Mouse (Mus musculus): ENCODE results near the gene Tnni1. TPM values are rescaled to one million over a fixed set of nuclear protein-coding genes. Genes with fewer than 3 reads are reported as not detected.

Tnni1 gene
- total and polyA plus RNA-seq, 2 experiments from 2014 or later = 4,392 to 4,592 TPM

DNA sequence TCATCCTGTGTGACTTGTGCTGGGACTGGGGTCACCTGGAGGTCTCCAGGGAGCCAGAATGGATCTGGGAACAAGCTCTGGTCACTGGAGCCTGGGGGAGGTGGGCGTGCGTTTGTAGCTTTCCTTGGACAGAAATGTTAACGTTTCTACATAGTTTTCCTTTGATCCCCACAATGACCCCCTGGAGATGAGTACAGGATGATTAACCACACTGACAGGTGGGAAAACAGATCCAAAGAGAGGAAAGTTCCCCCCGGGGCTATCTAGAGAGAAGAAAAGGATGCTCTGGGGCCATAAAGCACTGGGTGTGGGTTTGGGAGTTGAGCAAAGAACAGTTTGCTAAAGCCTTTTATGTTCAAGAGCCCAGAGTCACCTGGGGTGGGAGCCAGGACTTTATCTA, 1.4 kb downstream of the Tnni1 start:
- no peaks in the 10 kb centered on the region for H3K9me3 ChIP-seq (replicated peaks; ENCODE audit: control insufficient read depth, low read length)
- no peak for ATAC-seq (ENCODE audit: insufficient read depth, low read depth)
- no peaks in the 10 kb centered on the region for H3K36me3 ChIP-seq (replicated peaks; ENCODE audit: control insufficient read depth, insufficient read depth, low read length)
- H3K4me1 ChIP-seq (ENCODE audit: control insufficient read depth, insufficient read depth) = peaks cover 20% of the 10 kb centered on the region; the same call in 1 of the 2 replicates
- H3K9ac ChIP-seq (replicated peaks; ENCODE audit: low read depth, low read length) = no peak overlapping the region
- no peak overlapping the region for H3K4me2 ChIP-seq (ENCODE audit: low read depth, low read length)
- no peak overlapping the region for H3K4me3 ChIP-seq (ENCODE audit: low read depth, low read length)
- WGBS = 64% methylated on average over 4 of the region's 4 CpGs
- H3K27ac ChIP-seq (ENCODE audit: low read depth) = no peak overlapping the region
- no peak for DNase-seq (ENCODE audit: low spot score)
- 0 out of 2 replicates have a peak, but pooled peaks cover 8% of the 10 kb centered on the region for H3K27me3 ChIP-seq (ENCODE audit: control insufficient read depth, insufficient read depth, low read length)
- TF ChIP-seq CTCF (IDR thresholded peaks at IDR 0.05; ENCODE audit: low read depth) (no peak), EP300 (IDR thresholded peaks at IDR 0.05; ENCODE audit: low read depth) (no peak)

- H3K4me2 ChIP-seq (ENCODE audit: low read depth, low read length) = no peak overlapping the region
- no peak overlapping the region for H3K9ac ChIP-seq (replicated peaks; ENCODE audit: low read depth, low read length)
- TF ChIP-seq EP300 (IDR thresholded peaks at IDR 0.05; ENCODE audit: low read depth) = 0 out of 2 replicates have a peak, but pooled peaks have one; percentile 46
- peak; percentile 94 for TF ChIP-seq CTCF (IDR thresholded peaks at IDR 0.05; ENCODE audit: low read depth)
- WGBS = 12% methylated on average over 13 of the region's 13 CpGs
- no peaks in the 10 kb centered on the region for H3K9me3 ChIP-seq (replicated peaks; ENCODE audit: control insufficient read depth, low read length)
- H3K4me3 ChIP-seq (ENCODE audit: low read depth, low read length) = no peak overlapping the region
- no peaks in the 10 kb centered on the region for H3K36me3 ChIP-seq (replicated peaks; ENCODE audit: control insufficient read depth, insufficient read depth, low read length)
- ATAC-seq (ENCODE audit: insufficient read depth, low read depth) = peak; percentile 57
- peaks cover 16% of the 10 kb centered on the region; the same call in 1 of the 2 replicates for H3K4me1 ChIP-seq (ENCODE audit: control insufficient read depth, insufficient read depth)
- H3K27me3 ChIP-seq (ENCODE audit: control insufficient read depth, insufficient read depth, low read length) = 0 out of 2 replicates have a peak, but pooled peaks cover 8% of the 10 kb centered on the region
- DNase-seq (ENCODE audit: low spot score) = peak; percentile 80
- no peak overlapping the region for H3K27ac ChIP-seq (ENCODE audit: low read depth)
Observed at GRCm38 (mm10) chr1:135781220-135781619, 2.0 kb downstream of the Tnni1 start.

GRCm38 (mm10) chr1:135782816-135783215, 3.6 kb downstream of the Tnni1 start:
- Histone ChIP-seq H3K9ac (replicated peaks; ENCODE audit: low read depth, low read length) (no peak overlapping the region), H3K4me1 (ENCODE audit: control insufficient read depth, insufficient read depth) (peaks cover 12% of the 10 kb centered on the region; the same call in 1 of the 2 replicates), H3K36me3 (replicated peaks; ENCODE audit: control insufficient read depth, insufficient read depth, low read length) (no peaks in the 10 kb centered on the region), H3K9me3 (replicated peaks; ENCODE audit: control insufficient read depth, low read length) (no peaks in the 10 kb centered on the region), H3K27me3 (ENCODE audit: control insufficient read depth, insufficient read depth, low read length) (0 out of 2 replicates have a peak, but pooled peaks cover 8% of the 10 kb centered on the region), H3K27ac (ENCODE audit: low read depth) (peak overlapping the region; percentile 72), H3K4me3 (ENCODE audit: low read depth, low read length) (no peak overlapping the region), H3K4me2 (ENCODE audit: low read depth, low read length) (no peak overlapping the region)
- 45% methylated on average over 10 of the region's 10 CpGs for WGBS
- DNase-seq (ENCODE audit: low spot score) = no peak
- TF ChIP-seq CTCF (IDR thresholded peaks at IDR 0.05; ENCODE audit: low read depth) = no peak
- TF ChIP-seq EP300 (IDR thresholded peaks at IDR 0.05; ENCODE audit: low read depth) = no peak
- ATAC-seq (ENCODE audit: insufficient read depth, low read depth) = peak; percentile 37

GRCm38 (mm10) chr1:135787799-135788198, 8.6 kb downstream of the Tnni1 start:
- DNase-seq (ENCODE audit: low spot score) (no peak), ATAC-seq (ENCODE audit: insufficient read depth, low read depth) (peak; percentile 28; the same call in 1 of the 2 replicates)
- 47% methylated on average over 3 of the region's 3 CpGs for WGBS
- Histone ChIP-seq H3K27ac (ENCODE audit: low read depth) (peak overlapping the region; percentile 57), H3K4me1 (ENCODE audit: control insufficient read depth, insufficient read depth) (peaks cover 13% of the 10 kb centered on the region), H3K4me3 (ENCODE audit: low read depth, low read length) (no peak overlapping the region), H3K9ac (replicated peaks; ENCODE audit: low read depth, low read length) (no peak overlapping the region), H3K36me3 (replicated peaks; ENCODE audit: control insufficient read depth, insufficient read depth, low read length) (no peaks in the 10 kb centered on the region), H3K4me2 (ENCODE audit: low read depth, low read length) (no peak overlapping the region), H3K9me3 (replicated peaks; ENCODE audit: control insufficient read depth, low read length) (no peaks in the 10 kb centered on the region), H3K27me3 (ENCODE audit: control insufficient read depth, insufficient read depth, low read length) (no peaks in the 10 kb centered on the region)
- TF ChIP-seq CTCF (IDR thresholded peaks at IDR 0.05; ENCODE audit: low read depth) (peak; percentile 93), EP300 (IDR thresholded peaks at IDR 0.05; ENCODE audit: low read depth) (no peak)

- Histone ChIP-seq H3K36me3 (replicated peaks; ENCODE audit: control insufficient read depth, insufficient read depth, low read length) (no peaks in the 10 kb centered on the region), H3K27me3 (ENCODE audit: control insufficient read depth, insufficient read depth, low read length) (no peaks in the 10 kb centered on the region), H3K9me3 (replicated peaks; ENCODE audit: control insufficient read depth, low read length) (no peaks in the 10 kb centered on the region), H3K4me2 (ENCODE audit: low read depth, low read length) (peak overlapping the region; percentile 22; the same call in 1 of the 2 replicates), H3K4me3 (ENCODE audit: low read depth, low read length) (no peak overlapping the region), H3K27ac (ENCODE audit: low read depth) (peak overlapping the region; percentile 57), H3K9ac (replicated peaks; ENCODE audit: low read depth, low read length) (no peak overlapping the region), H3K4me1 (ENCODE audit: control insufficient read depth, insufficient read depth) (peaks cover 19% of the 10 kb centered on the region)
- 4% methylated on average over 10 of the region's 10 CpGs for WGBS
- TF ChIP-seq CTCF (IDR thresholded peaks at IDR 0.05; ENCODE audit: low read depth) = peak; percentile 62
- TF ChIP-seq EP300 (IDR thresholded peaks at IDR 0.05; ENCODE audit: low read depth) = no peak
- DNase-seq (ENCODE audit: low spot score) (no peak), ATAC-seq (ENCODE audit: insufficient read depth, low read depth) (peak; percentile 28; the same call in 1 of the 2 replicates)
Observed at GRCm38 (mm10) chr1:135788708-135789107, 9.5 kb downstream of the Tnni1 start.

DNA sequence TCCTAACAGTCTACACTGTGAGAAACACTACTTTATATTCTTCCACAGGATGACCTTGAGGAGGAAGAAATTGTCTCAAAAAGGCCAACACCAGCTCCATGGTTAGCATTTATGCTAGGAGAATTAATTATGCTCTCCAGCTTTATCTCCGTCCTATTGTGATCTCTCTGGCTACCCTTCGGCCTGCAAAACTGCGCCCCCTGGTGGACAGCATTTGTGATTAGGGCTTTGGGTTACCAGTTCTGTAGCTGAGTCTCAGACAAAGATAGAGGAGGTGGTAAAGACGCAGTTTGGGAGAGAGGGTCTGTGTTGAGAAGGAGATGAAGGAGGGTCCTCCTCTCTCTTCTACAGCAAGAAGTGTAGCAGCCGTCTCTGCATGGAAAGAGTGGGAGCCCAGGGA, 10.6 kb downstream of the Tnni1 start:
- H3K4me1 ChIP-seq (ENCODE audit: control insufficient read depth, insufficient read depth) = peaks cover 29% of the 10 kb centered on the region
- H3K4me3 ChIP-seq (ENCODE audit: low read depth, low read length) = no peak overlapping the region
- peak overlapping the region; percentile 23; the same call in 1 of the 2 replicates for H3K27ac ChIP-seq (ENCODE audit: low read depth)
- no peak overlapping the region for H3K9ac ChIP-seq (replicated peaks; ENCODE audit: low read depth, low read length)
- WGBS = 10% methylated on average over 5 of the region's 5 CpGs
- no peak overlapping the region for H3K4me2 ChIP-seq (ENCODE audit: low read depth, low read length)
- no peaks in the 10 kb centered on the region for H3K9me3 ChIP-seq (replicated peaks; ENCODE audit: control insufficient read depth, low read length)
- no peak for DNase-seq (ENCODE audit: low spot score)
- no peaks in the 10 kb centered on the region for H3K27me3 ChIP-seq (ENCODE audit: control insufficient read depth, insufficient read depth, low read length)
- peak; percentile 32; the same call in 1 of the 2 replicates for ATAC-seq (ENCODE audit: insufficient read depth, low read depth)
- no peaks in the 10 kb centered on the region for H3K36me3 ChIP-seq (replicated peaks; ENCODE audit: control insufficient read depth, insufficient read depth, low read length)
- TF ChIP-seq CTCF (IDR thresholded peaks at IDR 0.05; ENCODE audit: low read depth) = peak; percentile 97
- TF ChIP-seq EP300 (IDR thresholded peaks at IDR 0.05; ENCODE audit: low read depth) = no peak

Measured in heart, postnatal 0 days (tissue).